Mouse (Mus musculus) liver, adult 2 months (tissue): ENCODE measurements around the gene Fbxo27. TPM values are rescaled to one million over a fixed set of nuclear protein-coding genes. Genes with fewer than 3 reads are reported as not detected.

ENCODE experiments used
- DNase-seq: peaks from one replicate; pipeline ENCODE4 v3.0.0-alpha.2; 2011; ENCODE audit warnings: low read depth, low spot score; ENCODE audit errors: extremely low read depth
- H3K27ac ChIP-seq: fragments of 200-500 bp; replicated peaks from 2 replicates; pipeline ENCODE4 v1.5.1; 2012; ENCODE audit warnings: low read depth, mild to moderate bottlenecking, control low read depth, inconsistent platforms, low read length; ENCODE audit not compliant: insufficient read depth
- H3K27me3 ChIP-seq: fragments of 200-500 bp; 2 replicates; pipeline ENCODE4 v1.6.1; 2012; ENCODE audit warnings: mild to moderate bottlenecking, moderate library complexity, low read length, inconsistent platforms; ENCODE audit not compliant: control insufficient read depth, insufficient read depth
- H3K36me3 ChIP-seq: fragments of 200-500 bp; 2 replicates; pipeline ENCODE4 v1.6.1; 2012; ENCODE audit warnings: low read length, inconsistent platforms; ENCODE audit not compliant: control insufficient read depth, insufficient read depth
- H3K4me1 ChIP-seq: fragments of 200-500 bp; 2 replicates; pipeline ENCODE4 v1.6.1; 2011; ENCODE audit warnings: low read length; ENCODE audit not compliant: control insufficient read depth, insufficient read depth
- H3K4me3 ChIP-seq: fragments of 200-500 bp; 2 replicates; pipeline ENCODE4 v1.5.1; 2011; ENCODE audit warnings: low read depth, mild to moderate bottlenecking, control low read depth, low read length, moderate library complexity; ENCODE audit not compliant: insufficient read depth
- H3K79me2 ChIP-seq: fragments of 200-500 bp; 2 replicates; pipeline ENCODE4 v1.6.1; 2012; ENCODE audit warnings: inconsistent platforms, mild to moderate bottlenecking, low read length, moderate library complexity; ENCODE audit not compliant: control insufficient read depth, insufficient read depth
- H3K9ac ChIP-seq: fragments of 200-500 bp; 2 replicates; pipeline ENCODE4 v1.6.1; 2012; ENCODE audit warnings: low read depth, mild to moderate bottlenecking, control low read depth, inconsistent platforms, low read length
- CTCF ChIP-seq: fragments of 200-500 bp; IDR thresholded peaks from 2 replicates; pipeline ENCODE4 v1.5.1; 2011; ENCODE audit warnings: low read depth, low read length, control low read depth
- POLR2A ChIP-seq: fragments of 200-500 bp; IDR thresholded peaks from 2 replicates; pipeline ENCODE4 v1.6.1; 2011; ENCODE audit warnings: low read length, control low read depth; ENCODE audit not compliant: insufficient read depth; ENCODE audit errors: extremely low read depth
- WGBS: fragments of 180-500 bp; shearing (Covaris S2); methylation state at CpG from one replicate; pipeline ENCODE4 v1.1.7; 2018; 5-methylcytosine and 5-hydroxymethylcytosine counted together
- polyA plus RNA-seq: library from polyadenylated mRNA; depleted of rRNA; stranded (reverse); fragments of >200 nt; gene quantifications from 2 replicates; pipeline ENCODE4 v1.2.3, GENCODE M21; 2012
- total RNA-seq: library from RNA; depleted of rRNA; stranded (reverse); fragments of >200 nt; gene quantifications from 2 replicates; pipeline ENCODE4 v1.2.3, GENCODE M21; 2014

Gene Fbxo27
- total and polyA plus RNA-seq, 2 experiments: 0.16 TPM; not detected in 1

- WGBS: 93% methylated on average over 3 of the region's 3 CpGs
- H3K9ac ChIP-seq: no peak overlapping the region
- no peaks in the 10 kb centered on the region for H3K36me3 ChIP-seq
- no peak overlapping the region for H3K4me3 ChIP-seq
- no peak for DNase-seq
- no peaks in the 10 kb centered on the region for H3K27me3 ChIP-seq
- no peak for TF ChIP-seq CTCF
- no peak for TF ChIP-seq POLR2A
- no peaks in the 10 kb centered on the region for H3K79me2 ChIP-seq
- H3K4me1 ChIP-seq: no peaks in the 10 kb centered on the region
- no peak overlapping the region for H3K27ac ChIP-seq
These were observed 28.3 kb downstream of the Fbxo27 start for GRCm38 (mm10) chr7:28720753-28721537.

GRCm38 (mm10) chr7:28722079-28722478, 29.4 kb downstream of the Fbxo27 start:
- Histone ChIP-seq H3K4me1 (peaks cover 2% of the 10 kb centered on the region; the same call in 1 of the 2 replicates), H3K27me3 (no peaks in the 10 kb centered on the region), H3K4me3 (no peak overlapping the region), H3K9ac (no peak overlapping the region), H3K36me3 (no peaks in the 10 kb centered on the region), H3K79me2 (no peaks in the 10 kb centered on the region), H3K27ac (no peak overlapping the region)
- TF ChIP-seq CTCF (peak; percentile 11; the same call in 1 of the 2 replicates), POLR2A (no peak)
- WGBS: 97% methylated on average over 7 of the region's 7 CpGs
- no peak for DNase-seq

- DNase-seq: no peak
- Histone ChIP-seq H3K27ac (no peak overlapping the region), H3K9ac (no peak overlapping the region), H3K4me3 (no peak overlapping the region), H3K4me1 (peaks cover 2% of the 10 kb centered on the region; the same call in 1 of the 2 replicates), H3K27me3 (no peaks in the 10 kb centered on the region), H3K79me2 (no peaks in the 10 kb centered on the region), H3K36me3 (no peaks in the 10 kb centered on the region)
- 95% methylated on average over 2 of the region's 2 CpGs for WGBS
- TF ChIP-seq CTCF (no peak), POLR2A (no peak)
These were observed 32.0 kb downstream of the Fbxo27 start for GRCm38 (mm10) chr7:28724613-28725012.

- H3K27ac ChIP-seq: no peak overlapping the region
- peaks cover 2% of the 10 kb centered on the region; the same call in 1 of the 2 replicates for H3K4me1 ChIP-seq
- no peaks in the 10 kb centered on the region for H3K36me3 ChIP-seq
- H3K79me2 ChIP-seq: no peaks in the 10 kb centered on the region
- no peak overlapping the region for H3K4me3 ChIP-seq
- no peak overlapping the region for H3K9ac ChIP-seq
- peak; percentile 29 for DNase-seq
- no peaks in the 10 kb centered on the region for H3K27me3 ChIP-seq
- TF ChIP-seq CTCF (peak; percentile 85), POLR2A (no peak)
- 17% methylated on average over 14 of the region's 14 CpGs for WGBS
These were observed 34.0 kb downstream of the Fbxo27 start for GRCm38 (mm10) chr7:28726600-28726999.

- no peak for DNase-seq
- no peak overlapping the region for H3K27ac ChIP-seq
- H3K36me3 ChIP-seq: no peaks in the 10 kb centered on the region
- H3K4me3 ChIP-seq: no peak overlapping the region
- H3K9ac ChIP-seq: no peak overlapping the region
- 73% methylated on average over 10 of the region's 10 CpGs for WGBS
- TF ChIP-seq CTCF: peak; percentile 32; the same call in 1 of the 2 replicates
- TF ChIP-seq POLR2A: no peak
- no peaks in the 10 kb centered on the region for H3K79me2 ChIP-seq
- no peaks in the 10 kb centered on the region for H3K27me3 ChIP-seq
- peaks cover 2% of the 10 kb centered on the region; the same call in 1 of the 2 replicates for H3K4me1 ChIP-seq
These were observed 35.1 kb downstream of the Fbxo27 start for GRCm38 (mm10) chr7:28727649-28728340.
